17 mouse cellular contexts compared by ENCODE assay signal in the genomic region with DNA sequence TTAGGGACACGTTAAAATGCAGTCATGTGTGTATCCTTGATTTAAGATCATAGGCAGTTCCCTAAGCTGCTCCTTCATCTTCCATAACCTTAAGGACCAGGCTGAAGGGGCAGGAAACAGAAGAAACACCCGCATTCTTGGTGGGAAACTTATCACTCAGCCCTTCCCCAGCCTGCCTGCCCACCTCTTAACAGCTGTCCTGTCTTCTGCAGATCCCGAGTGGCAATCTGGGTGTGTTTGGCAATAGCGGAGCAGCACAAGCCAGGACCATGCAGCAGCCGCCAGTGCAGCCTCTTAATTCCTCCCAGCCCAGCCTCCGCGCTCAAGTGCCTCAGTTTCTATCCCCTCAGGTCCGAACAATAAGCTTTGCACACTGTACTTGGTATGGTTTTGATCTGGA. TPM values are rescaled to one million over a fixed set of nuclear protein-coding genes. Genes with fewer than 3 reads are reported as not detected.
"Had no signal": no experiment of that assay in that cellular context is flagged by ENCODE, and none has a peak within 500 bp of the region (broad histone marks: within the 10 kb centered on the region; RNA-seq: fewer than 3 reads in every experiment).

No protein-coding gene starts in this region.

- DNase-seq: retina, postnatal 1 day; right cerebral cortex, postnatal 14 days; right cerebral cortex, postnatal 25 days; right cerebral cortex, postnatal 4 days; spleen, adult 18-20 months; thymus, adult 18-20 months; thymus, adult 2 months; thymus, postnatal 14 days; thymus, postnatal 25 days; thymus, postnatal 36 days; thymus, postnatal 4 days had no signal

- H3K9ac ChIP-seq: neural tube, embryonic 15.5 days; stomach, embryonic 15.5 days had no signal

- H3K4me2 ChIP-seq: neural tube, embryonic 15.5 days; stomach, embryonic 15.5 days had no signal

- H3K4me1 ChIP-seq: neural tube, embryonic 15.5 days; stomach, embryonic 15.5 days had no signal

- H3K9me3 ChIP-seq: neural tube, embryonic 15.5 days; stomach, embryonic 15.5 days had no signal

- H3K4me3 ChIP-seq: neural tube, embryonic 15.5 days; stomach, embryonic 15.5 days had no signal

- H3K27me3 ChIP-seq: neural tube, embryonic 15.5 days; stomach, embryonic 15.5 days had no signal

- H3K27ac ChIP-seq: neural tube, embryonic 15.5 days; stomach, embryonic 15.5 days; stomach, postnatal 0 days had no signal

RNA-seq across cellular contexts. Expression of gene 6030468B19Rik, which starts 54.7 kb away (rescaled TPM):
- polyA plus RNA-seq: neural tube, embryonic 14.5 days; neural tube, embryonic 15.5 days; stomach, postnatal 0 days; testis, adult 2 months; urinary bladder, adult 2 months had no signal
